Mouse (Mus musculus) myocyte (in vitro differentiated cells): Measurements from ENCODE around the gene Gm27021.

ENCODE experiments used
- MAX ChIP-seq: IDR thresholded peaks from one replicate; pipeline ENCODE4 v1.6.1; 2011; ENCODE audit warnings: low read depth, mild to moderate bottlenecking, control low read depth
- MYOD1 ChIP-seq, 3 experiments: IDR thresholded peaks; one replicate each; pipeline ENCODE4 v1.6.1; 2011; ENCODE audit warnings: control low read depth in 2 of 3, low read depth in 2 of 3, mild to moderate bottlenecking in 2 of 3, moderate library complexity in 1 of 3; ENCODE audit not compliant: insufficient read length in 2 of 3, control insufficient read depth in 1 of 3
- POLR2A ChIP-seq: IDR thresholded peaks from one replicate; pipeline ENCODE4 v1.6.1; 2011; ENCODE audit warnings: low read depth, mild to moderate bottlenecking, control low read depth, moderate library complexity; ENCODE audit not compliant: insufficient read length
- TCF12 ChIP-seq: IDR thresholded peaks from one replicate; pipeline ENCODE4 v1.6.1; 2011; ENCODE audit warnings: mild to moderate bottlenecking, control low read depth; ENCODE audit not compliant: poor library complexity, insufficient read depth, severe bottlenecking

- TF ChIP-seq MYOD1 (IDR thresholded peaks at IDR 0.05; ENCODE audit: control insufficient read depth in 1 of 3, insufficient read length in 2 of 3, low read depth in 2 of 3) (no peak), POLR2A (no peak), TCF12 (no peak), MAX (no peak)
Measured at GRCm38 (mm10) chr8:120577821-120578220, 90.1 kb downstream of the Gm27021 start.
